Comparison of ENCODE assay signal across 16 mouse cellular contexts in genomic region chr2:103747891-103748290, GRCm38 (mm10).
"Had no signal": no experiment of that assay in that cellular context is flagged by ENCODE, and none has a peak within 500 bp of the region (broad histone marks: within the 10 kb centered on the region; RNA-seq: fewer than 3 reads in every experiment).

No protein-coding gene starts in this region.

- H3K27ac ChIP-seq: midbrain, embryonic 10.5 days; midbrain, embryonic 12.5 days; neural tube, embryonic 13.5 days; stomach, embryonic 15.5 days; stomach, postnatal 0 days had no signal

- ATAC-seq: midbrain, embryonic 16.5 days had no signal

- H3K4me3 ChIP-seq: midbrain, embryonic 10.5 days; midbrain, embryonic 12.5 days; myocyte; neural tube, embryonic 13.5 days; stomach, embryonic 15.5 days had no signal

- H3K4me1 ChIP-seq: midbrain, embryonic 10.5 days; midbrain, embryonic 12.5 days; neural tube, embryonic 13.5 days; stomach, embryonic 15.5 days had no signal

- H3K27me3 ChIP-seq: midbrain, embryonic 12.5 days; neural tube, embryonic 13.5 days; stomach, embryonic 15.5 days had no signal

- H3K9ac ChIP-seq: lung, embryonic 14.5 days; midbrain, embryonic 12.5 days; neural tube, embryonic 13.5 days; stomach, embryonic 15.5 days had no signal

- H3K4me2 ChIP-seq: lung, embryonic 14.5 days; midbrain, embryonic 12.5 days; neural tube, embryonic 13.5 days; stomach, embryonic 15.5 days had no signal

- H3K9me3 ChIP-seq: midbrain, embryonic 10.5 days; midbrain, embryonic 12.5 days; neural tube, embryonic 13.5 days; stomach, embryonic 15.5 days had no signal

- DNase-seq: lung, adult 18-20 months; lung, embryonic 14.5 days; lung, postnatal 10 days; lung, postnatal 4 days; midbrain, embryonic 14.5 days; right cerebral cortex, postnatal 14 days; thymus, adult 2 months; thymus, postnatal 25 days; thymus, postnatal 4 days had no signal
